Mouse (Mus musculus): Measurements from ENCODE around the gene Ltbp3.

DNA sequence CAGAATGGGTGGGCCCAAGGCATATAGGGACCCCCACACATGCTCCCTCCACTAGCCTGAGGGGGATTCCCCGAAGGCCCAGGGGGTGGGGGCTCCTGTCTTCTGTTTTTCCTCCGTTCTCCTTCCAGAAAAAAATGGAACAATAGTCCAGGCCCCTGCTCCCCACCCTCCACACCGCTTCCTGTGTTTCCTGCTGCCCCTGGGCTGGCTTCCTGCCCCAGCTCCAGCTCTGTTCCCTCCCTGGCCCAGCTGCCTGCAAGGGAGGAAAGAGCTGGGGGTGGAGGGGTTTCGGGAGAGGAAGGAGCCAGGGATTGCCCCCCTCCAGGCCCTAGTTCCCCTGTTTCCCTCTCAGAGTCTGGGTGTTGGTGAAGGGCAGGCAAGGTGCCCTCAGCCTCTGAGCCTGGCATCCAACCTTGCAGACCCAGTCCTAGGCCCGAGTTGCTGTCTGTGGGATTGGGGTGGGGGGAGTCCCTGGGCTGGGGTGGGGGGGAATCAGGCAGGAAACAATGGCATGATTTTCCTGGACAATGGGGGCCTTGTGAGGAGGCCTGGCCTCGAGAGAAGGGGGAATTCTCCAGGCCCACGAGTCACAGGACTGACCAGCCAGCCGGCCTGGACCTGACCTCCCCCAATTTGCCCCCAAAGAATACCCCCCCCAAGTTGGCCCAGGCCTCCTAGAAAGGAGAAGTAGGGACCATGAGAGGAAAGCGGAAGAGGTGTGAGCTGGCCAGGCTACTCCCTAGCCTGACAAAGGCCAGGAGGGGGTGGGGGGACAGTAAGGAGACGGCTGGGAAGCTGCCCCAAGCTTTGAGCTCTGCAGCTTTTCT is 48.4 kb upstream of the Ltbp3 start:
- TF ChIP-seq CTCF (conservative IDR thresholded peaks at IDR 0.05 in 1 of 2, IDR thresholded peaks at IDR 0.05 in 1 of 2; ENCODE audit: low read depth in 2 of 2, low read length in 2 of 2) (no peak), USF2 (conservative IDR thresholded peaks at IDR 0.05; ENCODE audit: low read depth, low read length) (no peak), ZNF384 (IDR thresholded peaks at IDR 0.05; ENCODE audit: low read depth, low read length) (no peak), NELFE (IDR thresholded peaks at IDR 0.05; ENCODE audit: low read depth, low read length) (no peak), ZMIZ1 (IDR thresholded peaks at IDR 0.05; ENCODE audit: low read depth, low read length) (no peak), POLR2AphosphoS2 (IDR thresholded peaks at IDR 0.05; ENCODE audit: low read depth, low read length) (no peak), ZKSCAN1 (IDR thresholded peaks at IDR 0.05; ENCODE audit: borderline replicate concordance, low read depth, low read length) (no peak), MAX (IDR thresholded peaks at IDR 0.05; ENCODE audit: low read length) (no peak), POLR2A (IDR thresholded peaks at IDR 0.05; ENCODE audit: low read depth, low read length) (no peak), CHD1 (IDR thresholded peaks at IDR 0.05; ENCODE audit: low read depth, low read length) (no peak), EP300 (IDR thresholded peaks at IDR 0.05; ENCODE audit: low read length) (no peak), CHD2 (IDR thresholded peaks at IDR 0.05; ENCODE audit: low read length) (no peak), E2F4 (IDR thresholded peaks at IDR 0.05; ENCODE audit: insufficient replicate concordance, low read depth, low read length) (no peak), NRF1 (IDR thresholded peaks at IDR 0.05; ENCODE audit: low read depth, low read length) (no peak)

Measured in CH12.LX (cell line).